Mouse (Mus musculus) G1E (cell line): ENCODE measurements around the gene Rad23b.

Experiments
- CTCF ChIP-seq: IDR thresholded peaks from 2 replicates; pipeline ENCODE4 v1.5.1; 2012; ENCODE audit warnings: low read depth, low read length, inconsistent platforms, mixed read lengths
- POLR2AphosphoS5 ChIP-seq: IDR thresholded peaks from 2 replicates; pipeline ENCODE4 v1.6.1; 2012; ENCODE audit warnings: low read depth, low read length, inconsistent platforms; ENCODE audit not compliant: insufficient replicate concordance

DNA sequence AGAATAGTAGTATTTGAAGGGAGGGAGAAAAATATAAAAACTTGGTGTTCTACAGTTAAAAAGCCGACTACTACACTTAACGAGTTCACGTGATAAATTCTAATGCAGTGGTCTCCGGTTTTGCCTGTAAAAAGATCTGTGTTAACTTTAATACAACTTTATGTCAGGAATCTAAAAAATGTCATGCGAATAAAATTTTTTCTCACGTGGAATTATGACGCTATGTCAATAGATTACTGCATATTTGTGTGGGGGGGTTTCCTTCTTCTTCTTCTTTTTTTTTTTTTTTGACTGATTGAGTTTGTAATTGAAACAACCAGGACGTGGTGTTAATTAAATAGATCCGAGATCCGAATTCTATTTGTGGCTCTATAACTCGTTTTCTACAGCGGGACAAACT lies 1.2 kb downstream of the Rad23b start:
- TF ChIP-seq CTCF (no peak), POLR2AphosphoS5 (no peak)
